Mouse (Mus musculus) olfactory bulb, adult 2 months (tissue): ENCODE results near the gene Mxra7.

Experiments
- CTCF ChIP-seq: fragments of 200-500 bp; IDR thresholded peaks from 2 replicates; pipeline ENCODE4 v1.5.1; 2012; ENCODE audit warnings: low read depth, mild to moderate bottlenecking, low read length, moderate library complexity; ENCODE audit not compliant: insufficient read depth
- POLR2A ChIP-seq: fragments of 200-500 bp; IDR thresholded peaks from 2 replicates; pipeline ENCODE4 v1.6.1; 2012; ENCODE audit warnings: mild to moderate bottlenecking, low read depth, low read length, moderate library complexity; ENCODE audit not compliant: insufficient read depth

GRCm38 (mm10) chr11:116808811-116809395 lies 18.9 kb downstream of the Mxra7 start:
- TF ChIP-seq CTCF (no peak), POLR2A (no peak)
